Mouse (Mus musculus): ENCODE data around the gene Oas1c. TPM values are rescaled to one million over a fixed set of nuclear protein-coding genes. Genes with fewer than 3 reads are reported as not detected.
A peak's percentile ranks its signal among the peaks of the same experiment; 100 is the strongest.

The Oas1c gene
- 0.28 and 0.41 TPM in 2 replicates for polyA plus RNA-seq (2014; fragmentation: Nextera tagmentation; extraction: Ambion mirVana)

DNA sequence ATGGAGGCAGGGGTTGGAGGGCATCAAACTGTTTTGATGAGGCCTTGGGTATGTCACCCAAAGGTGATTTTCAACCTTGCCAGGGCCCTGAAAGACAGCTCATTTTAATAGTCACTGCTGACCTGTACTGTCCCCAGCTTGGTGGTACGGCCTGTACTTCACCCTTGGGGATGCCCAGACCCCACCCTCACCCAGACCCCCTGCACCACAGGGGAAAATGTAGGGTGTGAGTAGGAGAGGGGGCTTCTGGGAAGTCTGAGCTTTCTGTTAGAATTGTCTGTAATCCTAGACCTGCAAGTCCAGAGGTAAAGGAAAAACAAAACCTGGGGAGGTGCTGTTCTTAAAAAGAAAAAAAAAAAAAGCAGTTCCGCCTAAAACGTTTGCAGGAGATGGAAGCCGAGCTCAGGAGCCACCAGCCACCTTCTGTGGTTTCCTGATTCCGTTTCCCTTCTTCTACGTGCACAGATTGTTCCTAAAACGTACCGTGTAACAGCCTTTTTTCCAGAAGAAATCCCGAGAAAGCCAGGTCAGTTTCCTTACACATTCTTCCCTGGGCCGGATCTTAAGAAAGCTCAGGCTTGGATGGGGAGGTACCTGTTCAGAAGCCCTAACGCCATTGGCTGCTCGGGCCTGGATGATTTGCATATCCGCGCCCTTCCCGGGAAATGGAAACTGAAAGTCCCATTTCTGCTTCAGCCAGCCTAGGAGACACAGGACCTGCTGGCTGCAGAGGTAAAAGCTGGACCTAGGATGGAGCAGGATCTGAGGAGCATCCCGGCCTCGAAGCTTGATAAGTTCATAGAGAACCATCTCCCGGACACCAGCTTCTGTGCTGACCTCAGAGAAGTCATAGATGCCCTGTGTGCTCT lies at the start of gene Oas1c:
Gene Oas1c (minus strand): TSS at position 564 of the 869 bp plus-strand sequence.
- H3K9me3 ChIP-seq (ENCODE audit: control insufficient read depth, low read length) = no peaks in the 10 kb centered on the region
- no peaks in the 10 kb centered on the region for H3K36me3 ChIP-seq (ENCODE audit: control insufficient read depth, insufficient read depth, low read length)
- H3K9ac ChIP-seq (ENCODE audit: low read length) = peak within 1 kb of the TSS; percentile 55
- peak within 1 kb of the TSS; percentile 68 for H3K27ac ChIP-seq (replicated peaks; ENCODE audit: low read depth, low read length)
- H3K4me3 ChIP-seq (ENCODE audit: low read depth, low read length) = peak within 1 kb of the TSS; percentile 21
- ATAC-seq (ENCODE audit: insufficient number of reproducible peaks, low FRiP score, low TSS enrichment, low read depth) (peak; percentile 75), DNase-seq (ENCODE audit: low spot score) (peak; percentile 83)
- H3K27me3 ChIP-seq (ENCODE audit: control insufficient read depth, insufficient read depth, low read length) = no peaks in the 10 kb centered on the region
- peak within 1 kb of the TSS; percentile 39 for H3K4me2 ChIP-seq (ENCODE audit: low read depth, severe bottlenecking)
- H3K4me1 ChIP-seq (ENCODE audit: control insufficient read depth, insufficient read depth, low read length) = 0 out of 2 replicates have a peak, but pooled peaks cover 3% of the 10 kb centered on the region
- WGBS = 9% methylated on average over 18 of the region's 18 CpGs

DNA sequence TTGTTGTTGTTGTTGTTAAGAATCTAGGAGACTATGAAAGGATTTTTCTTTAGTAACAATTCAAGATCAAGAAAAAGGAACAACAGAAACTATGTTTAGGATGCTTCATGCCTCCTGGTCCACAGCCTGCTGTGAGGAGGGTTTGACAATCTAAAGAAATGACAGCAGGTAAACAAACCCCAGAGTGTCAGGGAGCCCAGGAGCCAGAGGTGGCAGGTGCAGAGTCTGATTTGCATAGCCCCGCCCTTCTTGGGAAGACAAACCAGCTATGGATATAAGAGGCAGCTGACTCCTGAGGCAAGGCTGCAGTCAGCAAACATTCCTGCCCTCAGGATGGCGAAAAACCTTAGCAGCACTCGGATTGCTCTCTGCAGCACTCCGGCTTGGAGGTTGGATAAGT lies 48.8 kb upstream of the Oas1c start, which contains the start of gene Oas1h:
Gene Oas1h (plus strand): TSS at position 301 of the 400 bp plus-strand sequence.
- WGBS = 46% methylated on average over 4 of the region's 4 CpGs
- ATAC-seq (ENCODE audit: insufficient number of reproducible peaks, low FRiP score, low TSS enrichment, low read depth) = no peak
- no peaks in the 10 kb centered on the region for H3K27me3 ChIP-seq (ENCODE audit: control insufficient read depth, insufficient read depth, low read length)
- no peaks in the 10 kb centered on the region for H3K9me3 ChIP-seq (ENCODE audit: control insufficient read depth, low read length)
- DNase-seq (ENCODE audit: low spot score) = no peak
- no peaks in the 10 kb centered on the region for H3K4me1 ChIP-seq (ENCODE audit: control insufficient read depth, insufficient read depth, low read length)
- H3K36me3 ChIP-seq (ENCODE audit: control insufficient read depth, insufficient read depth, low read length) = no peaks in the 10 kb centered on the region
- no peak within 1 kb of the TSS for H3K27ac ChIP-seq (replicated peaks; ENCODE audit: low read depth, low read length)
- no peak within 1 kb of the TSS for H3K4me3 ChIP-seq (ENCODE audit: low read depth, low read length)
- H3K4me2 ChIP-seq (ENCODE audit: low read depth, severe bottlenecking) = no peak within 1 kb of the TSS
- no peak within 1 kb of the TSS for H3K9ac ChIP-seq (ENCODE audit: low read length)

DNA sequence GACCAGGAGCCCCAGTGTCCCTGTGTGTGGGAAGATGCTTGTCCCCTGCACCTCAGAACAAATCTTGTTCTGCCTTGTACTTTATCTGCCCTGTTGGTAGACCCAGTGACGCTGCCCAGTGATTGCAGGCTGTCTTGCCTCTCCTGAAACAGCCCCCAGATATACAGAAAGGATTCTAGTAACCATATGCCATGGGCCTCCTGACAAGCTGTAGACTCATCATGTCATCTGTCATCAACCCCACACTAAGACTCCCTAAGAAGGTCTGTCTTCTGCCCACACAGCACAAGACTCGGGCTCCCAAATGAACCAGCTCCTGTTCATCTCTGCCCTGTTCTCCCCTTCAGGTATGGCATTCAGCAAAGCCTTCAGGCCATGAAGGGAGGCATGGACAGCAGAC lies 46.9 kb upstream of the Oas1c start:
- H3K27me3 ChIP-seq (ENCODE audit: control insufficient read depth, insufficient read depth, low read length) = no peaks in the 10 kb centered on the region
- H3K4me1 ChIP-seq (ENCODE audit: control insufficient read depth, insufficient read depth, low read length) = no peaks in the 10 kb centered on the region
- DNase-seq (ENCODE audit: low spot score) (no peak), ATAC-seq (ENCODE audit: insufficient number of reproducible peaks, low FRiP score, low TSS enrichment, low read depth) (no peak)
- no peaks in the 10 kb centered on the region for H3K36me3 ChIP-seq (ENCODE audit: control insufficient read depth, insufficient read depth, low read length)
- H3K9ac ChIP-seq (ENCODE audit: low read length) = no peak overlapping the region
- H3K4me2 ChIP-seq (ENCODE audit: low read depth, severe bottlenecking) = no peak overlapping the region
- H3K9me3 ChIP-seq (ENCODE audit: control insufficient read depth, low read length) = peaks cover 2% of the 10 kb centered on the region; the same call in 1 of the 2 replicates
- no peak overlapping the region for H3K4me3 ChIP-seq (ENCODE audit: low read depth, low read length)
- H3K27ac ChIP-seq (replicated peaks; ENCODE audit: low read depth, low read length) = no peak overlapping the region
- 78% methylated on average over 2 of the region's 2 CpGs for WGBS

DNA sequence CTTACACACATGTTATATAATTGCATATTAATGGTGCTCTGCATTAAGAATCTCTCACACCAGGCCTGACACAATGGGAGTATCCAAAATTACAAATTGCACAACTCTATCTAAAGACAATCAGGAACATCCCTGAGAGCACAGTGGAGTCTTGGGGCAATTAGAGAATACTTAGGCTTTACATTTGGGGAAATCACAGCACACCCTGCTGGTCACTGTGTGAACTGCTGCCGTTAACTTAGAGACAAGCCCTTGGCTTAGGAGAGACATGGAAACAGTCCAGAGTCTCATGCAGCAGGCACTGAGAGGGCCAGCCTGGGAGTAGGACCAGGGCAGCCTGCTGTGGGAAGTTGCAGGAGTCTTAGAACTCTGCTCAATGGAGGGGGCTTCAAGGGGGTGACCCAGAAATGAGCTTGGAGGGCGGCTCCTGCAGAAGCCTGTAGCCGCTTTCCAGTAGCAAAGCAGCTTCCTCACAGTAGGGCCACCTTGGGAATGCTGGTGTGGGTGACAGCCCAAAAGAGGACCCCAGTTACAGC lies 37.4 kb upstream of the Oas1c start:
- Histone ChIP-seq H3K9ac (ENCODE audit: low read length) (no peak overlapping the region), H3K4me1 (ENCODE audit: control insufficient read depth, insufficient read depth, low read length) (no peaks in the 10 kb centered on the region), H3K9me3 (ENCODE audit: control insufficient read depth, low read length) (peaks cover 3% of the 10 kb centered on the region; the same call in 1 of the 2 replicates), H3K4me2 (ENCODE audit: low read depth, severe bottlenecking) (no peak overlapping the region), H3K27ac (replicated peaks; ENCODE audit: low read depth, low read length) (no peak overlapping the region), H3K4me3 (ENCODE audit: low read depth, low read length) (no peak overlapping the region), H3K36me3 (ENCODE audit: control insufficient read depth, insufficient read depth, low read length) (no peaks in the 10 kb centered on the region), H3K27me3 (ENCODE audit: control insufficient read depth, insufficient read depth, low read length) (no peaks in the 10 kb centered on the region)
- WGBS = 68% methylated on average over 3 of the region's 3 CpGs
- DNase-seq (ENCODE audit: low spot score) = peak; percentile 56
- no peak for ATAC-seq (ENCODE audit: insufficient number of reproducible peaks, low FRiP score, low TSS enrichment, low read depth)

DNA sequence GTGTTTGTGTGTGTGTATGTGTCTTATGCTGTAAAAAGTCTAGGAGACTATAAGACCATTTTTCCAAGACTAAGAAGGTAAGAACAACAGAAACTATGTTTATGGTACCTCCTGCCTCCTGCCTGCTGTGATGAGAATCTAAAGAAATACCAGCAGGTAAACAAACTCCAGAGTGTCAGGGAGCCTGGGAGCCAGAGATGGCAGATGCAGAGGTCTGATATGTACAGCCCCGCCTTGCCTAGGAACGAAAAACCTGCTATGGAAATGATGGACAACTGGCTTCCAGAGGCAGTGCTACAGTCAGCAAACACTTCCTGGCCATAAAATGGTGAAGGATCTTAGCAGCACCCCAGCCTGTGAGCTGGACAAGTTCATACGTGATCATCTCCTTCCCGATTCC lies 34.8 kb upstream of the Oas1c start, which contains the start of gene Oas1f:
Gene Oas1f (plus strand): TSS at position 301 of the 400 bp plus-strand sequence.
- DNase-seq (ENCODE audit: low spot score) = no peak

DNA sequence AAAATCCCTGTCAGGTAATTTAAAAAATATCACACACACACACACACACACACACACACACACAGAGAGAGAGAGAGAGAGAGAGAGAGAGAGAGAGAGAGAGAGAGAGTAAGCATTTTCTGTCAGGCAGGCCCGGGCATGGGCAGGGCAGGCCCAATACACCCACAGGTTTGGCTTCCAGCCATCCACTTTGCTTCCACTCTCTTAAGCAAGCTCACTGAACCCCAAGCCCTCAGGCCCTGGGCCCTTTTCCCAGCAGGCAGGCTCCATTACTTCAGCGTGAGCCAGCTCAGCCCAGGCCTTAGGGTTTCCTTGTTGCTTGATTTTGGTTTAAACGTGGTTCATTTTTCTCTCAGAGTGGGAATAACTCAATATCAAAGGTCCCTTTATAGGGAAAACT lies 32.4 kb upstream of the Oas1c start:
- 77% methylated on average over 3 of the region's 3 CpGs for WGBS
- H3K4me2 ChIP-seq (ENCODE audit: low read depth, severe bottlenecking) = no peak overlapping the region
- DNase-seq (ENCODE audit: low spot score) (no peak), ATAC-seq (ENCODE audit: insufficient number of reproducible peaks, low FRiP score, low TSS enrichment, low read depth) (no peak)
- H3K36me3 ChIP-seq (ENCODE audit: control insufficient read depth, insufficient read depth, low read length) = no peaks in the 10 kb centered on the region
- no peaks in the 10 kb centered on the region for H3K27me3 ChIP-seq (ENCODE audit: control insufficient read depth, insufficient read depth, low read length)
- H3K4me1 ChIP-seq (ENCODE audit: control insufficient read depth, insufficient read depth, low read length) = no peaks in the 10 kb centered on the region
- H3K9ac ChIP-seq (ENCODE audit: low read length) = no peak overlapping the region
- H3K4me3 ChIP-seq (ENCODE audit: low read depth, low read length) = no peak overlapping the region
- H3K27ac ChIP-seq (replicated peaks; ENCODE audit: low read depth, low read length) = no peak overlapping the region
- H3K9me3 ChIP-seq (ENCODE audit: control insufficient read depth, low read length) = no peaks in the 10 kb centered on the region

More for the DNA sequence above, 34.8 kb upstream of the Oas1c start, which contains the start of gene Oas1f:
- Histone ChIP-seq H3K4me3 (ENCODE audit: low read depth, low read length) (no peak within 1 kb of the TSS), H3K27me3 (ENCODE audit: control insufficient read depth, insufficient read depth, low read length) (no peaks in the 10 kb centered on the region), H3K4me1 (ENCODE audit: control insufficient read depth, insufficient read depth, low read length) (no peaks in the 10 kb centered on the region), H3K27ac (replicated peaks; ENCODE audit: low read depth, low read length) (no peak within 1 kb of the TSS), H3K9me3 (ENCODE audit: control insufficient read depth, low read length) (no peaks in the 10 kb centered on the region), H3K36me3 (ENCODE audit: control insufficient read depth, insufficient read depth, low read length) (no peaks in the 10 kb centered on the region), H3K9ac (ENCODE audit: low read length) (no peak within 1 kb of the TSS), H3K4me2 (ENCODE audit: low read depth, severe bottlenecking) (no peak within 1 kb of the TSS)
- 80% methylated on average over 4 of the region's 4 CpGs for WGBS
- ATAC-seq (ENCODE audit: insufficient number of reproducible peaks, low FRiP score, low TSS enrichment, low read depth) = no peak

DNA sequence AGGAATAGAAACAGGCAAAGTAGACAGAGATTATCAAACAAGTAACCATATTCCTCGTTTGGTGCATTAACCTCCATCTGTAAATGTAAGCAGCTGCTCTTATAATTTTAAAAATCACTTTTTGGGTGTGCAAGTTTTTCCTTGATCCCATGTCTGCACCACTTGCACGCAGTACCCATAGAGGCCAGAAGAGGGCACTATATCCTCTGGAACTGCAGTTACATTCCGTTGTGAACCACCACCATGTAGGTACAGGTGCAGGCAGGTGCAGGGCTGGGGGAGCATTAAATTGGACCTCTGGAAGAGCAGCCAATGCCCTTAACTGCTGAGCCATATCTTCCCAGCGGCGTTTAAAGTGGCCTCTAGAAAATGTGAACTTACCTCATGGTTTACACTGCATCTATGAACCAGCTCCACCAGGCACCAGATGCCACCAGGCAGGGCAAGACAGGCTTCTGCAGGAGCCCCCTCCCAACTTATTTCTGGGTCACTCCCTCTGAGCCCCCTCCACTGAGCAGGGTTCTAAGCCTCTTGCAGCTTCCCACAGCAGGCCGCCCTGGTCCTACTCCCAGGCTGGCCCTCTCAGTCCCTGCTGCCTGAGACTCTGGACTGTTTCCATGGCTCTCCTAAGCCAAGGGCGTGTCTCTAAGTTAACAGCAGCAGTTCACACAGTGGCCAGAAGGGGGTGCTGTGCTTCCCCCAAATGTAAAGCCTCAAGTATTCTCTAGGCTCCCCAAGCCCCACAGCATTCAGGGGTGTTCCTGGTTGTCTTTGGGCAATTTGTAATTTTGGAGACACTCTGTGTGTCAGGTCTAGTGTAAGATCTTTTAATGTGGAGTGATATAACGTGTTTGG lies 24.6 kb upstream of the Oas1c start:
- no peaks in the 10 kb centered on the region for H3K4me1 ChIP-seq (ENCODE audit: control insufficient read depth, insufficient read depth, low read length)
- 9% methylated on average over 8 of the region's 8 CpGs for WGBS

More for the DNA sequence above, 24.6 kb upstream of the Oas1c start:
- DNase-seq (ENCODE audit: low spot score) (peak; percentile 75), ATAC-seq (ENCODE audit: insufficient number of reproducible peaks, low FRiP score, low TSS enrichment, low read depth) (no peak)
- H3K4me3 ChIP-seq (ENCODE audit: low read depth, low read length) = no peak overlapping the region
- H3K4me2 ChIP-seq (ENCODE audit: low read depth, severe bottlenecking) = no peak overlapping the region
- no peak overlapping the region for H3K9ac ChIP-seq (ENCODE audit: low read length)
- peaks cover 4% of the 10 kb centered on the region for H3K27me3 ChIP-seq (ENCODE audit: control insufficient read depth, insufficient read depth, low read length)
- no peaks in the 10 kb centered on the region for H3K9me3 ChIP-seq (ENCODE audit: control insufficient read depth, low read length)
- H3K36me3 ChIP-seq (ENCODE audit: control insufficient read depth, insufficient read depth, low read length) = no peaks in the 10 kb centered on the region
- no peak overlapping the region for H3K27ac ChIP-seq (replicated peaks; ENCODE audit: low read depth, low read length)
